Mouse (Mus musculus) brain, embryonic 14.5 days (tissue): ENCODE results near the gene Fibcd1. TPM values are rescaled to one million over a fixed set of nuclear protein-coding genes. Genes with fewer than 3 reads are reported as not detected.

ENCODE experiments used
- DNase-seq: peaks from one replicate; pipeline ENCODE4 v3.0.0-alpha.2; 2011; ENCODE audit warnings: low read depth
- CTCF ChIP-seq: fragments of 200-500 bp; IDR thresholded peaks from 2 replicates; pipeline ENCODE4 v1.5.1; 2012; ENCODE audit warnings: inconsistent platforms, mild to moderate bottlenecking, moderate library complexity, borderline replicate concordance; ENCODE audit not compliant: insufficient read depth, insufficient read length; ENCODE audit errors: extremely low read depth
- POLR2A ChIP-seq: fragments of 200-500 bp; IDR thresholded peaks from 2 replicates; pipeline ENCODE4 v1.6.1; 2012; ENCODE audit warnings: mild to moderate bottlenecking, inconsistent platforms, borderline replicate concordance; ENCODE audit not compliant: poor library complexity, insufficient read depth, insufficient read length, severe bottlenecking; ENCODE audit errors: extremely low read depth
- polyA plus RNA-seq: library from polyadenylated mRNA; depleted of rRNA; stranded (reverse); fragments of >200 nt; gene quantifications from 2 replicates; pipeline ENCODE4 v1.2.3, GENCODE M21; 2012; rRNA removed

Gene Fibcd1
- polyA plus RNA-seq, 1 experiment = 10.0 TPM

- TF ChIP-seq POLR2A (no peak), CTCF (no peak)
- no peak for DNase-seq
Measured at GRCm38 (mm10) chr2:31782958-31783602, 62.7 kb downstream of the Fibcd1 start.

- TF ChIP-seq CTCF (no peak), POLR2A (no peak)
- DNase-seq = no peak
Measured at GRCm38 (mm10) chr2:31779258-31779657, 66.5 kb downstream of the Fibcd1 start.

- TF ChIP-seq POLR2A = no peak
- no peak for TF ChIP-seq CTCF
- no peak for DNase-seq
Measured at GRCm38 (mm10) chr2:31776479-31776878, 69.3 kb downstream of the Fibcd1 start.

GRCm38 (mm10) chr2:31770781-31771441 is 74.9 kb downstream of the Fibcd1 start:
- DNase-seq = no peak
- TF ChIP-seq POLR2A = no peak
- no peak for TF ChIP-seq CTCF

- TF ChIP-seq CTCF (no peak), POLR2A (no peak)
- DNase-seq = no peak
Measured at GRCm38 (mm10) chr2:31769631-31770111, 76.1 kb downstream of the Fibcd1 start.

- TF ChIP-seq POLR2A (no peak), CTCF (no peak)
- DNase-seq = no peak
Measured at GRCm38 (mm10) chr2:31769115-31769514, 76.7 kb downstream of the Fibcd1 start.

- no peak for TF ChIP-seq CTCF
- no peak for TF ChIP-seq POLR2A
Measured at GRCm38 (mm10) chr2:31767815-31768214, 78.0 kb downstream of the Fibcd1 start.

GRCm38 (mm10) chr2:31767104-31767503 is 78.7 kb downstream of the Fibcd1 start:
- TF ChIP-seq CTCF (no peak), POLR2A (no peak)
- DNase-seq = no peak

More at GRCm38 (mm10) chr2:31767815-31768214, 78.0 kb downstream of the Fibcd1 start:
- DNase-seq = no peak

Other genes with a start within 250 kb of the Fibcd1 start
- gene Prdm12, start 206.0 kb downstream of the Fibcd1 start, polyA plus RNA-seq = 6.3 and 7.9 TPM in 2 replicates
- gene Exosc2, start 175.3 kb downstream of the Fibcd1 start, polyA plus RNA-seq = 36.6 and 39.7 TPM in 2 replicates
- gene Abl1, start 157.6 kb downstream of the Fibcd1 start, polyA plus RNA-seq = 61.4 and 68.6 TPM in 2 replicates
- gene Qrfp, start 35.4 kb downstream of the Fibcd1 start, polyA plus RNA-seq = 0.03 TPM in 2 replicates
- gene Lamc3, start 41.3 kb upstream of the Fibcd1 start, polyA plus RNA-seq = 5.8 and 12.0 TPM in 2 replicates
- gene Aif1l, start 104.1 kb upstream of the Fibcd1 start, polyA plus RNA-seq = 31.2 and 40.1 TPM in 2 replicates
- gene Nup214, start 128.4 kb upstream of the Fibcd1 start, polyA plus RNA-seq = 34.8 and 42.1 TPM in 2 replicates
- 0.33 and 0.86 TPM in 2 replicates for gene Fam78a, start 238.9 kb upstream of the Fibcd1 start, polyA plus RNA-seq
- gene Plpp7, start 249.5 kb upstream of the Fibcd1 start, polyA plus RNA-seq = 20.5 and 21.1 TPM in 2 replicates